Mouse (Mus musculus): ENCODE results near the gene Prkg1.

Prkg1 gene

GRCm38 (mm10) chr19:31764801-31765340 lies at the start of gene Prkg1:
Gene Prkg1, minus strand, starts transcription at chr19:31765033.
- ATAC-seq (ENCODE audit: insufficient number of reproducible peaks, low FRiP score, low TSS enrichment), result no peak

GRCm38 (mm10) chr19:31813087-31813486 lies 48.3 kb upstream of the Prkg1 start:
- ATAC-seq (ENCODE audit: insufficient number of reproducible peaks, low FRiP score, low TSS enrichment), result no peak

GRCm38 (mm10) chr19:31811371-31811770 lies 46.5 kb upstream of the Prkg1 start:
- no peak for ATAC-seq (ENCODE audit: insufficient number of reproducible peaks, low FRiP score, low TSS enrichment)

- ATAC-seq (ENCODE audit: insufficient number of reproducible peaks, low FRiP score, low TSS enrichment), result no peak
These were observed 40.6 kb upstream of the Prkg1 start for GRCm38 (mm10) chr19:31805391-31805790.

- no peak for ATAC-seq (ENCODE audit: insufficient number of reproducible peaks, low FRiP score, low TSS enrichment)
These were observed 30.7 kb upstream of the Prkg1 start for GRCm38 (mm10) chr19:31795485-31796046.

GRCm38 (mm10) chr19:31791724-31792123 lies 26.9 kb upstream of the Prkg1 start:
- ATAC-seq (ENCODE audit: insufficient number of reproducible peaks, low FRiP score, low TSS enrichment), result no peak

- ATAC-seq (ENCODE audit: insufficient number of reproducible peaks, low FRiP score, low TSS enrichment), result no peak
These were observed 16.7 kb upstream of the Prkg1 start for GRCm38 (mm10) chr19:31781521-31782018.

- no peak for ATAC-seq (ENCODE audit: insufficient number of reproducible peaks, low FRiP score, low TSS enrichment)
These were observed 16.2 kb upstream of the Prkg1 start for GRCm38 (mm10) chr19:31781077-31781476.

GRCm38 (mm10) chr19:31780222-31780621 lies 15.4 kb upstream of the Prkg1 start:
- ATAC-seq (ENCODE audit: insufficient number of reproducible peaks, low FRiP score, low TSS enrichment), result no peak

GRCm38 (mm10) chr19:31779021-31779420 lies 14.2 kb upstream of the Prkg1 start:
- no peak for ATAC-seq (ENCODE audit: insufficient number of reproducible peaks, low FRiP score, low TSS enrichment)

- no peak for ATAC-seq (ENCODE audit: insufficient number of reproducible peaks, low FRiP score, low TSS enrichment)
These were observed 2.2 kb upstream of the Prkg1 start for GRCm38 (mm10) chr19:31767004-31767403.

GRCm38 (mm10) chr19:31765451-31765850 lies 618 bp upstream of the Prkg1 start:
- no peak for ATAC-seq (ENCODE audit: insufficient number of reproducible peaks, low FRiP score, low TSS enrichment)

- ATAC-seq (ENCODE audit: insufficient number of reproducible peaks, low FRiP score, low TSS enrichment), result no peak
These were observed 657 bp downstream of the Prkg1 start for GRCm38 (mm10) chr19:31763951-31764800.

GRCm38 (mm10) chr19:31763246-31763821 lies 1.5 kb downstream of the Prkg1 start:
- 0 out of 2 replicates have a peak, but pooled peaks have one; percentile 37 for ATAC-seq (ENCODE audit: insufficient number of reproducible peaks, low FRiP score, low TSS enrichment)

GRCm38 (mm10) chr19:31762411-31763245 lies 2.2 kb downstream of the Prkg1 start:
- no peak for ATAC-seq (ENCODE audit: insufficient number of reproducible peaks, low FRiP score, low TSS enrichment)

- ATAC-seq (ENCODE audit: insufficient number of reproducible peaks, low FRiP score, low TSS enrichment), result no peak
These were observed 5.0 kb downstream of the Prkg1 start for GRCm38 (mm10) chr19:31759855-31760254.

- no peak for ATAC-seq (ENCODE audit: insufficient number of reproducible peaks, low FRiP score, low TSS enrichment)
These were observed 8.7 kb downstream of the Prkg1 start for GRCm38 (mm10) chr19:31755929-31756792.

GRCm38 (mm10) chr19:31754642-31755287 lies 10.1 kb downstream of the Prkg1 start:
- ATAC-seq (ENCODE audit: insufficient number of reproducible peaks, low FRiP score, low TSS enrichment), result no peak

Measured in cerebellum, adult (tissue).